Mouse (Mus musculus) macrophage (primary cell): ENCODE results near the gene Msmb. TPM values are rescaled to one million over a fixed set of nuclear protein-coding genes. Genes with fewer than 3 reads are reported as not detected.
"Not testable (repeated sequence)": the region's sequence is repeated elsewhere in the genome, so short reads cannot be mapped to it uniquely, and the experiment has no call there.

ENCODE experiments used
- H3K27ac ChIP-seq: fragments of 350-480 bp; formaldehyde crosslinking; 2 replicates; pipeline ENCODE4 v1.9.0; 2021
- H3K36me3 ChIP-seq: fragments of 350-480 bp; formaldehyde crosslinking; 2 replicates; pipeline ENCODE4 v1.9.0; 2021; ENCODE audit errors: inconsistent target
- H3K4me3 ChIP-seq: fragments of 350-480 bp; formaldehyde crosslinking; 2 replicates; pipeline ENCODE4 v1.9.0; 2021; ENCODE audit errors: inconsistent target
- H3K79me2 ChIP-seq: fragments of 350-480 bp; formaldehyde crosslinking; 2 replicates; pipeline ENCODE4 v1.9.0; 2021; ENCODE audit errors: inconsistent target
- WGBS: methylation state at CpG from one replicate; pipeline ENCODE4 v1.1.7; 2026; ENCODE audit warnings: inconsistent platforms; ENCODE audit not compliant: missing documents; 5-methylcytosine and 5-hydroxymethylcytosine counted together
- polyA plus RNA-seq: library from polyadenylated mRNA; stranded (reverse); fragments of 250-400 nt; gene quantifications from 3 replicates; pipeline ENCODE4 v1.2.4, GENCODE M21; 2018; ENCODE audit warnings: inconsistent platforms
- total RNA-seq, 78 experiments: library from RNA; depleted of rRNA; stranded (reverse); fragments of 250-400 nt; gene quantifications; 1 replicate in 9 of 78; 2 replicates in 24 of 78; 3 replicates in 43 of 78; 4 replicates in 2 of 78; pipeline ENCODE4 v1.2.4; 2018; ENCODE audit warnings: inconsistent platforms in 56 of 78

The Msmb gene
- not detected for total RNA-seq (2018; cell fraction: chromatin; rRNA removed)
- total RNA-seq (2018; cell fraction: cytosol; rRNA removed): not detected
- not detected for total RNA-seq (2018; cell fraction: nucleus; rRNA removed)
- polyA plus RNA-seq: not detected in 3 replicates

DNA sequence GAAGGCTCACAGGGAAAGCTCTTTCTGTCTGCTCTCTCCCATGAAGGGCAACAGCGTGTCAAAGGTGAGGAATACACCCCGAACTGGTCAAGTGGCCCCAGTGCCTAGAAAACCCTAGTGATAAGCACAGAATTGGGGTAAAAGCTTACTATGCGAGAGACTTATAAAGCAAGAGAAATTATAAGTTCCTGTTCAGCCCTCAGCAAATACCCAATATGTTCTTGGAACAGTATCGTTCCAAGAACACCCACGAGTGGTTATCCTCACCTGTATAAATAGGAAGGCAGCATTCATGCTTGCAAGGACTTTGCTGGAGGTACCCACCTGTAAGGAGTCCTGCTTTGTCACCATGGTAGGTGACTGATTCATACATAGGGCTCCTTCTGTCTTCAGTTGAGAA is at the start of gene Msmb:
Msmb (plus strand) TSS at position 301 of the 400 bp plus-strand sequence.
- H3K79me2 ChIP-seq: no peaks in the 10 kb centered on the region
- no peaks in the 10 kb centered on the region for H3K36me3 ChIP-seq
- no peak within 1 kb of the TSS for H3K27ac ChIP-seq
- H3K4me3 ChIP-seq: no peak within 1 kb of the TSS
- 90% methylated on average over 5 of the region's 5 CpGs for WGBS

DNA sequence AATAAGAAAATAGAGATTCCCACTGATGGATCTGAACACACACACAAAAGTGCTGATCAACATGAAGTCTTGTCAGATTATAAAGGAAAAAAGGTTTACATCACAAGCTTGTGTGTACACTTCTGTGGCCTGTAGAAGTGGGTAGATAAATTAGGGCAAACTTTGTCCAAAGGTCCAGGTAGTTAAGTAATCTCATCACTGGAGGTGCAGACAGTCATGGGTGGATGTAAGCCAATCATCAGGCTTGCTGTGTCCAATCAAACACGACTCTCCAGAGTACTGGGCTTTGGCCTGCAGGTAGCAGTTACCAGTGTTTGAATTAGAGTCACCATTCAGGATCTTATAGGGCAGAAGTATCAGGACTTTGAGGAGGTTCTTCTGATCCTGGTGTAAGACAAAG is 48.8 kb upstream of the Msmb start:
- 85% methylated on average over 1 of the region's 1 CpGs for WGBS
- no peaks in the 10 kb centered on the region for H3K79me2 ChIP-seq
- no peak overlapping the region for H3K4me3 ChIP-seq
- H3K36me3 ChIP-seq: peaks cover 18% of the 10 kb centered on the region; the same call in 1 of the 2 replicates
- no peak overlapping the region for H3K27ac ChIP-seq

DNA sequence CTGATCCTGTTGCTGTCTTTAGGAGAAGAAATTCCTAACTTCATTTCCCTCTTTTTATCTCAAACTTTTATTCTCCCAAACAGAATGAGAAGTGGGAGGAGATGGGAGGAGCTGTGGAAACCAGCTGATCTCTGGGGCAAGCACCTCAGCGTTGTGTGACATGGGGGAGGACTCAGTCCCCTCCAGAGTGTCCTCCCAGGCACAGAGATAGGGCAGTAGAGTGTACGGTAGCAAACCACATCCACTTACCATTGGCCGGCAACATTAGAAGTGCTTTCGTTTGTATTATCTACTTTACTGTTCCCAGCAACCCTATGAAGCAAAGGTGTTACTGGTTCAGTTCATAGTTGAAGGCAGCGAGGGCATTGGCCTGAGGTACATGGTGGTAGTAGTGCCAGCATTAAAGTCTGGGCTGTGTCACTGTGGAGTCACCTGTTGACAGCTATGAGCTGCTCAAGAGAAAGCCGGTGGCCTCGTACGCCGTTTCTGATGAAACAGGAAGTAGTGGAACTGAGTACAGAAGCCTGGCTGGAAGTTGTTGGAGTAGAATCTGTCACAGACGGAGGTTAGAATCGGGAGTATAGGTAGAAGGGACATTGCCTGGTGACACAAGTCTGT is 48.2 kb upstream of the Msmb start:
- Histone ChIP-seq H3K36me3 (peaks cover 23% of the 10 kb centered on the region; the same call in 1 of the 2 replicates), H3K27ac (peak overlapping the region; percentile 33), H3K79me2 (no peaks in the 10 kb centered on the region), H3K4me3 (peak overlapping the region; percentile 12; the same call in 1 of the 2 replicates)
- WGBS: 25% methylated on average over 11 of the region's 11 CpGs

DNA sequence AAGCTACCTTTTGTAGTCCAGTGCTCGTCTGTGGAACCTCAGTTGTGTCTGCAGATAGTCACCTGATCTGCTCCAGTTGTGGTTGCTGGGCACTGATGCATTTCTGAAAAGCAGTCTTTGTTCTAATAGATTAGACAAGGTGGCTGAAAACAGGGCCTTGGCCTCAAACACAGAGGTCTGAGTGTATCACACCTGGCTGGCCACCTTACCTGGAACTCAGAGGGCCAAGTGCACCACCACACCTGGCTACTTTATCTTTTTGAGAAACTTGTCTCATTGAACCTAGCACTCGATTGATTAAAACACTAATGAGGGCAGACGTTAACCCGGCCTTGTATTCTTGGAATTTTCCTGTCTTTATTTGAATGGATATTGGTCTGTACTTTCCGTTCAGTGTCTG is 46.2 kb upstream of the Msmb start:
- H3K36me3 ChIP-seq: peaks cover 34% of the 10 kb centered on the region; the same call in 1 of the 2 replicates
- H3K4me3 ChIP-seq: no peak overlapping the region
- 94% methylated on average over 5 of the region's 5 CpGs for WGBS
- no peak overlapping the region for H3K27ac ChIP-seq
- H3K79me2 ChIP-seq: no peaks in the 10 kb centered on the region

DNA sequence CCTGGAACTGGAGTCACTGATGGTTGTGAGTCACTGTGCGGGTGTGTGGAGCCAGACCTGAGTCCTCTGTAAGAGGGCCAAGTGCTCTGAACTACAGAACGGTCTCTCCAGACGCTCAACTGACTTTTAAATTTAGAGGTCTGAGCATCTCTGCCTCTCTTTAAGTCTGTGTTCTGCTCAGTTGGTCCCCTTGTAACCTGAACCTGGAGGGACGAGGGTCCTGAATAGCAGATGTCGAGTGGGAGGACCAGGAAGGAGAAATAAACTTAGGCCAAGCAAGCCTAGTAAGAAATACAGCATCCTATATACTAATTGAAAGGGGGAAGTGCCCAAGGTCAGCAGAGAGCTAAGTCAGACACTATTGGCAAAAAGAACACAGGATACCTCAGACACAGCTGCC is 45.1 kb upstream of the Msmb start:
- no peaks in the 10 kb centered on the region for H3K79me2 ChIP-seq
- no peak overlapping the region for H3K4me3 ChIP-seq
- 98% methylated on average over 5 of the region's 5 CpGs for WGBS
- peaks cover 34% of the 10 kb centered on the region; the same call in 1 of the 2 replicates for H3K36me3 ChIP-seq
- no peak overlapping the region for H3K27ac ChIP-seq

DNA sequence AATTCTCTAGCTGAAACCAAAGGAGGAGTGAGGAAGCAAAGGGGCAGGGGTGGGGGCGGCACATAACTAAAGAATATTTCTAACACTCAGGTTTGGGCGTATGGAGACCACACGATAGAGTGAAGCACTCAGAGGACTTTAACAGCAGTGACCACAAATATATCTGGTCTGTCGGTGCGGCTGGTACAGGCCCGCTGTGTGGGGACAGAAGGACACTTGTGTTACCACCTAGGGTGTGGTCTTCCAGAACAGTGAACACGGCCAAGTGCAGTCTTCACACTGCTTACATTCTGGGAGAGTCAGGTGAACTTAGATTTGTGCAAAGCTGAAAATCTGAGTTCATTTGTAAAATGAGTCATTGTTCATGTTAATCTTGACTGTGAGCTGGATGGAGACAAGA is 44.1 kb upstream of the Msmb start:
- H3K79me2 ChIP-seq: no peaks in the 10 kb centered on the region
- H3K27ac ChIP-seq: no peak overlapping the region
- H3K4me3 ChIP-seq: no peak overlapping the region
- whole genome bisulfite sequencing: 95% methylated on average over 7 of the region's 7 CpGs
- H3K36me3 ChIP-seq: peaks cover 34% of the 10 kb centered on the region; the same call in 1 of the 2 replicates

DNA sequence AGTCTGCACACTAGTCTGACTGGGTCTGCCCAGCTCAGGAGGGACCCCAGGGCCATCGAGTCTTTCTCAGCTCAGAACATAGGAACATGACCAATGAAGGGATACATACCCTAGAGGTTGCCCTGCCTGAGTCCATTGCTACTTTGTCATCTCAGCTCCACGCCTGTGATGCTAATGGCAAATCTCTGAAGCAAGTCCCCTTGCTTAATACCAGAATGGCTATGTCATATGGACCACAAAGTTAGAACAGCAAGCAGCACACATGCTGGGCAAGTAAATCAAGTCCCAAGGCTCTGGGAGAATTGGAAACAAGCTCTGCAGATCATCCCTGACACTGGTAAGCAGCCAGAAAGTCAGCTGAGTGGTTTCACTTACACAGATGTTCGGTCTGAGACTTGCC is 42.9 kb upstream of the Msmb start:
- no peaks in the 10 kb centered on the region for H3K79me2 ChIP-seq
- 95% methylated on average over 3 of the region's 3 CpGs for WGBS
- H3K4me3 ChIP-seq: no peak overlapping the region
- peaks cover 34% of the 10 kb centered on the region; the same call in 1 of the 2 replicates for H3K36me3 ChIP-seq
- no peak overlapping the region for H3K27ac ChIP-seq

DNA sequence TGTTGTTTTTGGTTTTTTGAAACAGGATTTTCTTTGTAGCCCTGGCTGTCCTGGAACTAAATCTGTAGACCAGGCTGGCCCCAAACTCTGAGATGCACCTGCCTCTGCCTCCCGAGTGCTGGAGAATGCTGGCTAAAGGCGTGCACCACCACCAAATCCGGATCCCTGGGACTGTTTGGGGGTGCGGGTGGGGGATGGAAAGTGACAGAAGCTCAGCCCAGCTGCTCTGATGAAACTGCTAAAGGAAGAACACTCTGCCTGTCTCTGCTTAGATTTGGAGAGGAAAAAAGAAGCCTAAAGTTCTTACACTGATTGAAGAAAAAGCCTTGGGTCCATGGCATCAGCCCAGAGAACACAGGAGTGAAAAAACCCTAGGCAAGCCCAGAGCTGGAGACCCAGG is 38.3 kb upstream of the Msmb start:
- 100% methylated on average over 2 of the region's 4 CpGs for WGBS
- H3K4me3 ChIP-seq: no peak overlapping the region
- no peaks in the 10 kb centered on the region for H3K79me2 ChIP-seq
- peaks cover 11% of the 10 kb centered on the region; the same call in 1 of the 2 replicates for H3K36me3 ChIP-seq
- no peak overlapping the region for H3K27ac ChIP-seq

DNA sequence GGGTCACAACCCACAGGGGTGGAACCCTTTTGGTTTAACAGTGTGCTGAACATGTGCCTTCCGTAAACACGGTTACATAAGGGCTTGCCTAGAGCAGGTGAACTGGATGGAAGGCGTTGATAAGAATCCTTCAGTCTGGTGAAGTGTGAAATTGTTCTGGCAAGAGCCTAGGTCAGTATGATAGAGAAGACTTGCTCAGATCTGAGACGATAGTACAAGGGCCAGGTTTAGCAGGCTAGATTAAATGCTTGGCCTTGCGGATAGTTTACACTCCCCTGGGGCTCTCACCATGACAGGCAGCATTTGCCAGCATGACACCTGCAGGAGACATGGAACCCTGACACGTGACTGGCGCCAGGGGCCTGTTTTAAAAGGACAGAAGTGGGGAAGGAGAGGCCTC is 36.2 kb upstream of the Msmb start:
- H3K4me3 ChIP-seq: no peak overlapping the region
- no peak overlapping the region for H3K27ac ChIP-seq
- 88% methylated on average over 7 of the region's 7 CpGs for WGBS
- no peaks in the 10 kb centered on the region for H3K36me3 ChIP-seq
- H3K79me2 ChIP-seq: no peaks in the 10 kb centered on the region

DNA sequence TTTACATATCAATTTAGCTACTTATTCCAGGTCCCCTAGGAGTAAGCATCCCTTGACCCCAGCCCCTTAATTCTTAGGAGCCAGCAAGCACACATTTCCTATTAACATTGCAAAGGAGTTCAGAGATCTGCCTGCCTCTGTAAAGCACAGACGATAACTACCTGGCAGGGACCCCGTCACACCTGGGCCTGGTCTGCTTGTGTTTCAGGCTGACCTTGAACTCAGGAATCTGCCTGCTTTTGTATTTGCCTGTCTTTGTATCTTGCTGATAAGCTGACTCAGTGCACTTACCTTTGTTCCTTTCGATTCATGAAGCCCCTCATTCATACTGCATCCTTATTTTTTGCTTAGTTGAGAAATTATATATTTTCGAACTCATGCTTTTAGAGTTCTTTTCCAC is 34.9 kb upstream of the Msmb start:
- WGBS: 89% methylated on average over 4 of the region's 4 CpGs
- Histone ChIP-seq H3K4me3 (no peak overlapping the region), H3K79me2 (no peaks in the 10 kb centered on the region), H3K36me3 (no peaks in the 10 kb centered on the region), H3K27ac (no peak overlapping the region)

DNA sequence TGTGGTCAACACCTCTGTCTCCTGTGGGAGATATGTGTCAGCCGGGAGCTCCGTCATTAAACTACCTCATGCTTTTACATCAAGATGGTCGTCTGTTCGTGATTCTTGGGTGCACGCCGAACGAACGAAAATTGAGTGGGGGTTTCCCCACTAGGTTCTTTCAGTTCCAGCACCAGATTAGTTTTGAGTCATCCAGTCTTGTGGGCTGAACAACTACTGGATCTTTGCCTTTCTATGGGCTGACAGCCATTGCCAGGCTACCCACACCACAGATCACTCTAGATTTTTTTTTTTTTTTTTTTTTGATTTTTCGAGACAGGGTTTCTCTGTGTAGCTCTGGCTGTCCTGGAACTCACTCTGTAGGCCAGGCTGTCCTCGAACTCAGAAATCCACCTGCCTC is 29.7 kb upstream of the Msmb start:
- over 99% methylated on average over 9 of the region's 10 CpGs for WGBS

DNA sequence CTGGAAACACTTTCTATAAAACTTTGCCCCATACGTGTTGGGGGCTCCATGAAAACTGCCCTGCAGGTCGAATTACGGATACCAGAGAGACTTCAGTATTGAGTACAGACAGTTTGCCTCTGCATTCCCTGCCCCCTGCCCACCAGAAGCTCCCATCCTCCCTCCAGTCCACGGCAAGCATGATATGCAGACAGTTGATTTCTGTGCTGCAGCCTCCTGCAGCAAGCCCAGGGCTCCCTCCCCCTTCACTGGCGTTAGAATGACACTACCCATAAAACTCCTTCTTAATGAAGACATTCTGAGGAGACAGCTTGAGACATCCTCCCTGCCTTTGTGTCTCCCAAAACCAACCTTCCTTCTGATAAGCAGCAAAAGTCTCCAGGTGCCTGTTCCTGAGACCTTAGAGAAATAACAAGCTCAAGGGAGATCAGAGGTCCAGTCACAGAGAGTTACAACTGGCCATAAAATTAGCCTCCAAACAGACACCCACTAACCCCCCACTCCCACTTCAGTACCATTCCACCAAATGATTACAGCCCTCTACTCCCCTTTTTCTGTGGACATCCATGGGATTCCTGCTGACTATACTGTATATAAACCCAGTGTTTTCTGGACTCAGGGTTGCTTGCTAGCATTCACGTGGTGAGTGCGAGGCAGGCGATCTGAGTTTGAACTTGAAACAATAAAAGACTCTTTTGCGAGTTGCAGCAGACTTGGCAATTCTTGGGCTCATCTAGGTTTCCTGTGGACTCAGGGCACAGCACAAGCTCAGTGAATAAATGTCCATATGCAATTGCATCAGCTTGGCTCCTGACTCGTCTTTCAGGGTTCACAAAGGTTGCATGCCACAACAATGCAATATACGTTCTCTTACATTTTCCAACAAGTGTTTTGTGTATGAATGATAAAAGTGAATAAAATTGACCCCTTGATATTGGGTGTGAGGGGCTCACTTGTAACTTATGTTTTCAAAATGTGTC is 20.6 kb upstream of the Msmb start:
- H3K79me2 ChIP-seq: no peaks in the 10 kb centered on the region
- no peak overlapping the region for H3K27ac ChIP-seq
- no peaks in the 10 kb centered on the region for H3K36me3 ChIP-seq
- no peak overlapping the region for H3K4me3 ChIP-seq
- 81% methylated on average over 11 of the region's 11 CpGs for WGBS

More for the DNA sequence above, 29.7 kb upstream of the Msmb start:
- H3K36me3 ChIP-seq, H3K27ac ChIP-seq, H3K79me2 ChIP-seq, H3K4me3 ChIP-seq: not testable (repeated sequence)

DNA sequence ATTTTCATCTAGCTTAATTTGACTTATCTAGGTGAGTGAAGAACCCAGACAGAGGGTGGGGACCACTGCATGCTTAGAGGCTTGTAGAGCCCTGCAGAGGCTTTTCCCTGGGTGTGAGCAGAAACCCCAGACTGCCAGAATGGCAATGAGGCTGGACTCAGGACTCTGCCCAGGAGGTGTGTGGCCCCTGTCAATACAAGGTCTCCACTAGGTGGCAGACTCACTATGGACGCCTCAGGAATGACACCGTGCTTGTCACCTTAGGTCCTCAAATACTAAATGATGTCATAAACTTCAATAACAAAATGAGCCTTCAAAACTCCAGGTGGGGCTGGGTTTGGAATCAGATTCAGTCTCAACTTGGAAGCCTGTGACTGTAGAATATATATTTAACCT is 19.9 kb upstream of the Msmb start:
- Histone ChIP-seq H3K79me2 (no peaks in the 10 kb centered on the region), H3K36me3 (no peaks in the 10 kb centered on the region), H3K4me3 (no peak overlapping the region), H3K27ac (no peak overlapping the region)
- 0% methylated on average over 2 of the region's 2 CpGs for WGBS

DNA sequence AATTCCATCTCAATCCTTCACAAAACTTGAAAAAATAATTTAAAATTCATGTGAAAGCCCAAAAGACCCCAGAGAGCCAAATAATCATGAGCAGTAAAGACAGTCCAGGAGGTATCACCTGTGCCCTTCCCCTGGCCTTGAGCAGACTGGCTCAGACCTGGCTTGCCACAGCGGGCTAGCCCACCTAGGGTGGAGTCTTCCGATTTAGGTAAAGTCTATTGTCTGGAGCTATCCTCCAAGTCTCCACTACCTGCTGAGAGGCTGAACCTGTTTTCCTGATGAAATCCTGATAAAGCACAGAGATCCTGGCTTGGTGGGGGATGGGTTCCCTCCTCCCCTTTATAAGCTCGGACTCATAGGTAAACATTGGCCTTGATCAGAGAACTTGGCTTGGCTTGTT is 17.6 kb upstream of the Msmb start:
- 97% methylated on average over 3 of the region's 3 CpGs for WGBS
- no peak overlapping the region for H3K4me3 ChIP-seq
- H3K27ac ChIP-seq: no peak overlapping the region
- H3K36me3 ChIP-seq: no peaks in the 10 kb centered on the region
- no peaks in the 10 kb centered on the region for H3K79me2 ChIP-seq

DNA sequence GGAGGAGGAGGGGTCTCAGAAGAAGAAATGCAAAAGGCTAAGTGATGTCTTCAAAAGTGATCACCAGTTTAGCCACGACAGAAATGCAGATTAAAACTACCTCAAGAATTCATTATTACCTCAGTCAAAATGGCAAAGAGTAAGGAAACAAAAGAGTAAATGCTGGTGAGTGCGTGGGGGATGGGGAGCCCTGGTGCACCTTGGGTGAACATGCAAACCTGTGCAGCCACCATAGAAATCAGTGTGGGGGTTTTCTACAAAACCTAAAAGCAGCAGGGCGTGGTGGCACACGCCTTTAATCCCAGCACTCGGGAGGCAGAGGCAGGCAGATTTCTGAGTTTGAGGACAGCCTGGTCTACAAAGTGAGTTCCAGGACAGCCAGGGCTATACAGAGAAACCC is 16.6 kb upstream of the Msmb start:
- not testable (repeated sequence) for H3K79me2 ChIP-seq, H3K36me3 ChIP-seq, H3K27ac ChIP-seq, H3K4me3 ChIP-seq
- 88% methylated on average over 5 of the region's 5 CpGs for WGBS
